Mouse (Mus musculus) kidney, adult 2 months (tissue): ENCODE data around the gene Dact2.

Source experiments
- CTCF ChIP-seq: fragments of 200-500 bp; conservative IDR thresholded peaks from 2 replicates; pipeline ENCODE4 v1.5.1; 2011; ENCODE audit warnings: low read depth, mild to moderate bottlenecking, control low read depth, low read length, moderate library complexity, mixed read lengths; ENCODE audit not compliant: insufficient read depth, insufficient read length
- POLR2A ChIP-seq: fragments of 200-500 bp; IDR thresholded peaks from one replicate; pipeline ENCODE4 v1.6.1; 2011; ENCODE audit warnings: low read depth, low read length, control low read depth

DNA sequence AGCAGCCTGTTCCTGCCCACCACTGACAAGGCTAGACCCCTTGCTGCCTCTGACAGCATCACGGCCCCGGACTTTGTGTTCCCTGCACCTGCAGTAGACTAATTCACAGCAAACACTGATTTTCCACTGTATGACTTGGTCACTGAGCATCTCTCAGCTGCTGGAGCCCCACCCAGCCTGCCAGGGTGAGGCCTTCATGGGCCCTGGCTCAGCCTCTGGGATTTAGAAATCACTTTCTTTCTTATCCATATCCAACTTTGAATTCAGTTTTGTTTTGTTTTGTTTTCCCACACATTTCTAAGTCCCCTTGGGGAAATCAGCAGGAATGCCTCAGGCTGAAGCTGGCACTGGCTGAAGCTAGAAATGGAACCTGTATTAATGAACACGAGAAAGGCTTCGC, 20.4 kb downstream of the Dact2 start:
- TF ChIP-seq CTCF (no peak), POLR2A (no peak)
